Mouse (Mus musculus) CH12.LX (cell line): ENCODE measurements around the gene Pigg.

ENCODE experiments used
- CHD2 ChIP-seq: IDR thresholded peaks from 2 replicates; pipeline ENCODE4 v1.6.1; 2011; ENCODE audit warnings: low read length, improper control_type of control experiment
- CTCF ChIP-seq, 2 experiments: IDR thresholded peaks in 1 of 2; conservative IDR thresholded peaks in 1 of 2; 2 replicates each; pipeline ENCODE4 v1.5.1; 2011 to 2012; ENCODE audit warnings: low read depth in 2 of 2, low read length in 2 of 2, improper control_type of control experiment in 1 of 2, inconsistent platforms in 1 of 2, mild to moderate bottlenecking in 1 of 2, moderate library complexity in 1 of 2
- EP300 ChIP-seq: IDR thresholded peaks from 2 replicates; pipeline ENCODE4 v1.6.1; 2011; ENCODE audit warnings: low read length, improper control_type of control experiment
- ETS1 ChIP-seq: conservative IDR thresholded peaks from 2 replicates; pipeline ENCODE4 v1.6.1; 2012; ENCODE audit warnings: low read depth, mild to moderate bottlenecking, inconsistent platforms, low read length, improper control_type of control experiment, moderate library complexity
- KAT2A ChIP-seq: IDR thresholded peaks from 2 replicates; pipeline ENCODE4 v1.6.1; 2012; ENCODE audit warnings: low read length, improper control_type of control experiment, inconsistent platforms; ENCODE audit not compliant: insufficient replicate concordance
- MXI1 ChIP-seq: IDR thresholded peaks from 2 replicates; pipeline ENCODE4 v1.6.1; 2011; ENCODE audit warnings: mild to moderate bottlenecking, low read depth, low read length, improper control_type of control experiment
- POLR2A ChIP-seq: IDR thresholded peaks from 2 replicates; pipeline ENCODE4 v1.6.1; 2011; ENCODE audit warnings: low read depth, mild to moderate bottlenecking, improper control_type of control experiment, low read length
- RCOR1 ChIP-seq: conservative IDR thresholded peaks from 2 replicates; pipeline ENCODE4 v1.6.1; 2012; ENCODE audit warnings: low read depth, mild to moderate bottlenecking, inconsistent platforms, low read length, improper control_type of control experiment
- SMC3 ChIP-seq: IDR thresholded peaks from 2 replicates; pipeline ENCODE4 v1.6.1; 2011; ENCODE audit warnings: low read depth, low read length, improper control_type of control experiment
- USF1 ChIP-seq: IDR thresholded peaks from 2 replicates; pipeline ENCODE4 v1.6.1; 2014; ENCODE audit warnings: low read depth, mild to moderate bottlenecking, inconsistent platforms, low read length, improper control_type of control experiment
- ZC3H11A ChIP-seq: IDR thresholded peaks from 2 replicates; pipeline ENCODE4 v1.6.1; 2012; ENCODE audit warnings: low read depth, mild to moderate bottlenecking, inconsistent platforms, low read length, improper control_type of control experiment
- ZNF384 ChIP-seq: IDR thresholded peaks from 2 replicates; pipeline ENCODE4 v1.6.1; 2012; ENCODE audit warnings: low read depth, low read length, improper control_type of control experiment, inconsistent platforms

DNA sequence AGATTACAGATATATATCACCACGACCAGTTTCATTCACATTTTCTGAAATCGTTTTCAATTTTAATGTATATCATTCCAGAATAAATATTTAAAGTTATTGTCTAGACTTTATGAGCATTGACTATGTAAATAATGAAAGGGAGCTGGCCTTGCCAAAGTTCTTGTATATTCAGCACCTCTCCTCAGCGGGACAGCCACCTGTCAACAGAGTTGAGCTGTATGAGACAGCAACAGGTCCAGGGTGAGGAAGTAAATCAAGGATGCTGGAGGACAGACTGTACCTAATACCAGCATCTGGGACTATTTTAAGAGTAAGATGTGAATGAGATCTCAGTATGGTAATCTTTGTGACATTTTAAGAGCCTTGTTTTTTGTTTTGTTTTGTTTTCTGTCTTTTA is 25.6 kb downstream of the Pigg start:
- TF ChIP-seq ETS1 (no peak), ZNF384 (no peak), EP300 (no peak), USF1 (no peak), POLR2A (no peak), SMC3 (no peak), MXI1 (no peak), CTCF (conservative IDR thresholded peaks at IDR 0.05 in 1 of 2, IDR thresholded peaks at IDR 0.05 in 1 of 2; ENCODE audit: low read depth in 2 of 2, low read length in 2 of 2) (no peak), KAT2A (no peak), ZC3H11A (no peak), CHD2 (no peak), RCOR1 (no peak)
